Mouse (Mus musculus) B cell, adult 2 months (primary cell): ENCODE measurements at regions not wholly inside any gene's neighbourhood (a gene's known extent, or its start where the extent isn't known, plus 50 kb on each side); places are given as distances from the start of the nearest gene placed in this dataset.
"Not testable (repeated sequence)": the region's sequence is repeated elsewhere in the genome, so short reads cannot be mapped to it uniquely, and the experiment has no call there.

ENCODE experiments used
- DNase-seq, 2 experiments: peaks; one replicate each; pipeline ENCODE4 v3.0.0; 2022

GRCm38 (mm10) chr13:11030874-11031273 is 670.2 kb upstream of the Chrm3 start:
- not testable (repeated sequence) for DNase-seq

- no peak for DNase-seq
Observed at GRCm38 (mm10) chr13:11030381-11030780, 669.7 kb upstream of the Chrm3 start.

GRCm38 (mm10) chr13:11025918-11026317 is 665.3 kb upstream of the Chrm3 start:
- no peak for DNase-seq

GRCm38 (mm10) chr13:11024441-11024840 is 663.8 kb upstream of the Chrm3 start:
- no peak for DNase-seq

- no peak for DNase-seq
Observed at GRCm38 (mm10) chr13:11017584-11017983, 656.9 kb upstream of the Chrm3 start.

GRCm38 (mm10) chr13:11005374-11005773 is 644.7 kb upstream of the Chrm3 start:
- no peak for DNase-seq

- DNase-seq = no peak
Observed at GRCm38 (mm10) chr13:10991151-10991550, 630.5 kb upstream of the Chrm3 start.

- no peak for DNase-seq
Observed at GRCm38 (mm10) chr13:10990503-10991025, 629.9 kb upstream of the Chrm3 start.

- no peak for DNase-seq
Observed at GRCm38 (mm10) chr13:10989095-10989814, 628.6 kb upstream of the Chrm3 start.

- no peak for DNase-seq
Observed at GRCm38 (mm10) chr13:10983736-10984135, 623.1 kb upstream of the Chrm3 start.

GRCm38 (mm10) chr13:10982543-10982942 is 621.9 kb upstream of the Chrm3 start:
- no peak for DNase-seq

- DNase-seq = no peak
Observed at GRCm38 (mm10) chr13:10971932-10972331, 611.3 kb upstream of the Chrm3 start.

- DNase-seq = no peak
Observed at GRCm38 (mm10) chr13:10970721-10971120, 610.1 kb upstream of the Chrm3 start.

- no peak for DNase-seq
Observed at GRCm38 (mm10) chr13:10952923-10953322, 592.3 kb upstream of the Chrm3 start.

- not testable (repeated sequence) for DNase-seq
Observed at GRCm38 (mm10) chr13:10950658-10951057, 590.0 kb upstream of the Chrm3 start.

- no peak for DNase-seq
Observed at GRCm38 (mm10) chr13:10947398-10947797, 586.8 kb upstream of the Chrm3 start.

GRCm38 (mm10) chr13:10943877-10944276 is 583.2 kb upstream of the Chrm3 start:
- no peak for DNase-seq

- no peak for DNase-seq
Observed at GRCm38 (mm10) chr13:10942031-10942655, 581.5 kb upstream of the Chrm3 start.

- no peak for DNase-seq
Observed at GRCm38 (mm10) chr13:10938233-10938632, 577.6 kb upstream of the Chrm3 start.

- no peak for DNase-seq
Observed at GRCm38 (mm10) chr13:10930741-10931140, 570.1 kb upstream of the Chrm3 start.

GRCm38 (mm10) chr13:10914377-10914776 is 553.7 kb upstream of the Chrm3 start:
- DNase-seq = no peak

- DNase-seq = no peak
Observed at GRCm38 (mm10) chr13:10909122-10909751, 548.6 kb upstream of the Chrm3 start.

GRCm38 (mm10) chr13:10867864-10868263 is 507.2 kb upstream of the Chrm3 start:
- DNase-seq = no peak
